Mouse (Mus musculus): ENCODE measurements at regions not wholly inside any gene's neighbourhood (a gene's known extent, or its start where the extent isn't known, plus 50 kb on each side); places are given as distances from the start of the nearest gene placed in this dataset.

DNA sequence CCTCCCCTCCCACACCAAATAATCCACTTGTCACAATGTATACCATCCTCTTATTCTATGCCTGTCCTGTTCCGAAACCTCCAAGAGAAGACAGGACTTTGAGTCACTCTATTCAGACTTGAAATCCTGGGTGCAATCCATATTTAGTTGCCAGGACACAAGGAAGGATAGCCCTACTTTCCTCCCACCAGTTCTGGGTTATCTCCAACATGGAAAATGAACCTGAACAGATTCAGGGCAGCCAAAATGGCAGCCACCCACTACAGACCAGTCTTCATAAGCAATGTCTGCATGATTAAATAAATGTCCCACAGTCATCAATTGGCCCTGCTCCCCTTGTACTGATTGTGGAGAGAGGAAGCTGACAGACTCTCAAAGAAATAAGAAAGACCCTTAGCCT is 110.6 kb upstream of the Adra1d start:
- DNase-seq (ENCODE audit: low spot score) = no peak

DNA sequence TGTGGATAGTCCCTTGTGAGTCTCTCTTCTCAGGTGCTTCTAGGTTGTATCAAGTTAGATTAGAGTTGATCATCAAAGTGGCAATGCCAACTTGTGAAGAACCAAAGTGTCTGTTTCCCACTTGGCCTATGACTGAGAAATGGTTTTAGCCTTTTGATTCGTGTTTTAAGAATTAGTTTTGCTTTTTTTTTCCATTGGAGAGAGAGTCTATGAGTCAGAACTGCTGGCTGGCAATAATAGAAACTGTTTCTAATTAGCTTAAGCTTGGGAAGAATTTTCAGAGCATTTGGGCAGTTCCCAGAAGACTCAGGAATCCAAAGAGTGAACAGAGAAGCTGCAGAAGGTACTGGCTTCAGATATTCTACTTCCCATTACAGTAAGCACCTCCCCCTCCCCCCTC is 110.1 kb upstream of the Adra1d start:
- DNase-seq (ENCODE audit: low spot score) = no peak

DNA sequence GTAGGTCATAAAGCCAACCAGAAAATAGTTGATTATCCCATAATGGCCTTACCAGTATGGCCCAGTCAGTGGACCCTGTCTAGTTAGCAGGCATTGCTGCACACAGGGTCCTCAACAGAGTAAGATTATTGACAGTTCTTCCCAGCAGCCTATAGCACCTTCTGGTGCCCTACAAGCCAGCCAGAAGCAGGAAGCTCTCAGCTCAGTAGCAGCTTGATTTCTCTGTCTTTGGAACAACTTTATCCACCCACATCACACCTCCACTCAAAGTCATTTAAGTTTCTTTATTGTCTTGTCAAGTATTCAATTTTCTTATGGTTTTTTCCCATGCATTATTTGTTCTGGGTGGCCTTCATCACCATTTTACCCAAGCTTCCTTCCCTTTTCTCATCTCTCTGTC is 108.8 kb upstream of the Adra1d start:
- DNase-seq (ENCODE audit: low spot score) = no peak

DNA sequence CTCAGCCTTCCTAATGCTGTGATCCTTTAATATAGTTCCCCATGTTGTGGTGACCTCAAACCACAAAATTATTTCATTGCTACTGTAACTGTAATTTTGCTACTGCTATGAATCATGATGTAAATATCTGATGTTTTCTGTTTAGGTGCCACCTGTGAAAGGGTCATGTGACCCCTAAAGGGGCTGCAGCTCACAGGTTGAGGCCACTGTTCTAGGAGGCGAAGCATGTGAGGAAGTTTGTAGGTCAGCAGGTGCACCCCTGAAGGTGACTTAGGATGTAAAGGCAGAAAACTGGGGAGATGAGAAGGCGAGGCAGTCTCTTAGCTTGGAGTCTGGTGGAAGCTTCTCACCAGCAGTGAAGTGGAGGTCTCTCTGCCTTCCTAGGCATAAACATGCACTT is 105.8 kb upstream of the Adra1d start:
- no peak for DNase-seq (ENCODE audit: low spot score)

DNA sequence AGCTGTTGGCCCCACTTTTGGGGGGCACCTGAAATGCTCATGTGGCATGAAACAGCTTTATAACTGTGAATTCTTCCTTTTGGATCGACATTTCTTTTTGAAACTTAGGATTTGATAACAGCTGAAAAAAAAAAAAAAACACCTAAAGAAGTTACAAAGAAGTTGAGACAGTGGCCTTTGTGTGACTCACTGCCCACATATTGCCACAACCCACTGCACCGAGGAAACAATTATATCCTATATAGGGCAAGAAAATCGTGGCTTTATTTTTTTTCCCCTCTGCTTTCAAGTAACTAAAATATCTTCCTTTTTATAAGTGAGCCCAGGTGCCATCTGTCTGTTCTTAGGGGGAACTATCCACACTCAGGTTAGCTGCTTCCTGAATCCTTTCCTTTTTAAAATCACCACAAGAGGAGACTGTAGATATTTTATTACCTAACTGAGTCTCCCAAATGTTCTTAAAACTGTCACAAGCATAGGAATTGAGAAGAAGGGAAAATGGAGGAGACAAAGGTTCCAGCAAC is 104.8 kb upstream of the Adra1d start:
- DNase-seq (ENCODE audit: low spot score) = no peak

DNA sequence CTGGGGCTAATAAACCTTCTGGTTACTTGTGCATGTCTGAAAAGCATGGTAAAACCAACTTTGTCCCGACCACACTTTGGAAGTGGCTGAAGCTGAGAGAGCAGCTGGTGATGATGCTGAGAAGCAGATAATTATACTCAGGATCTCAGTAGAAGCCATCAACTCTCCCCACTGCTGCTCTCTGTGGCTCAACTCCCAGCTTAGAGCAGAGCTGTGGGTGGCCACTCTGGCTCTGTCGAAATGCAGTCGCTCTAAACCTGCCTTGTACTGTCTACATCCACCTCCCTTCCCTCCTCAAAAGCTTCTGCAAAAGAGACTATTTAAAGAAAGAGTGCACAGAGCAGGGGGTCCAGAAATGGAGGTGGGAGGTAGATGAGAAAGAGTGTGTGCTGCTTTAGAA is 102.5 kb upstream of the Adra1d start:
- DNase-seq (ENCODE audit: low spot score) = no peak

DNA sequence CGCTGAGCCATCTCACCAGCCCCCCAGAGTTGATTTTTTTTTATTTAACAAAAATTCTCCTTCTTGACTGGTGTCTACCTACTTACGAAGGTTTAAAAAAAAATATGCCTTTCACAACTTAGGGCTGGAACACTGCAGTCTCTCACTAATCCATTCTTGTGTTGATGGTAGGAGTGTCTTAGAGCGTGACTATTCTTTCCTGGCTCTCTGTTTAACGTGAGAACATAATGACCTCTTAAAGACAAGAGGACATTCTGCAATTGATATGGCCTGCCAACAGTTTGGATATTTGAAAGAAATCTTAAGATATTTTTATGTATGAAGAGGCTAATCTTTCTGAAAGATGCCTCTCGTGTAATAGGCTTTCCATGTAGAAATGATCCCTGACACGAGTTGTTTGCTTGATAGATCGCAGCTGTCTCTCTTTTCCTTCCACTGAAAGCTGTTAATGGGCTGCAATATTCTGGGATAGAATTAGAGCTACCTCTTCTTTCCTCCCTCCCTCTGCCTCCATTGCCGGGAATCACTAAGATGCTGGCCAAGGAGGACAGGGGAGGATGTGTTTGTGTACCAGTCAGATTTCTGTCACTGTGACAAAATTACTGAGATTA is 101.2 kb upstream of the Adra1d start:
- no peak for DNase-seq (ENCODE audit: low spot score)

DNA sequence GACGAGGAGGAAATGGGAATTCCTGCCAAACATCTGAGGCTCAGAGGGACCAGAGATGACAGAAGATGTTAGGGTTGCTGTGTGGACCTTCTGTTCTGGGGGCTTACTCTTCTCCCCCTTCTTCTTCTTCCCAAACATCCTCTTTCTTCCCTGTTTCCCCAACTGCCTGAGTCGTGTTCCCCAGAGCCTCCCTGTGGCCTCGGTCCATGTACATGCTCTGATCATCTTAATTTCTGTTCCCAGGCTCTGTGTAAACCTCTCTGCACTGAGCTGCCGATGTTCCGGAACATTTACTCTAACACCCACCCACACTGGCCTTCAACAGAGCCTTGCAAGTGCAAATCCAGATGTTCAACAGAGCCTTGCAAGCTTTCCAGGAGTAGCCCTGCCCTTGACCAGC is 90.1 kb upstream of the Adra1d start:
- no peak for DNase-seq (ENCODE audit: low spot score)

DNA sequence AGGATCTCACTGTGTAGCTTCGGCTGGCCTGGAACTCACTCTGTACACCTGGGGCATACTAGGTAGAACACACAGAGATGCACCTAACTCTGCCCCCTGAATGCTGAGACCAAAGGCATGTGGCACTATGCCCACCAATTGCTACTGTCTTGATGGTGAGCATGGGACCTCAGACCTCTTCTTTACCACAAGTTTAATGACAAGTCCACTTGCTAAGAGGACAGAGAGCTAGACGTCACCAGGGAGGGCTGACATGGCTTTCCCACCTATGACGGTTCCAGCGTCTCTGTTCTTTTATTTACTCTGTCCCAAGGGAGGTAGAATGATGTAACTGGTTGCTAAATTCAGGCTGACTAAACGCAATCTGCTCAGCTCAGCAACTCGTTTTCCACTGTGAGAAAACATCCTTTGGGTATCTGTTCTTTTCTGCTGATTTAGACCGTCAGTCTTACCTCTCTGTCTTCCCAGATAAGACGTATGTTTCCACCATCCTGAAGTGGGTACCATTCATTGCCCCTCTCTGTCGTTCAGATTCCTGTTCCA is 88.6 kb upstream of the Adra1d start:
- DNase-seq (ENCODE audit: low spot score) = no peak

DNA sequence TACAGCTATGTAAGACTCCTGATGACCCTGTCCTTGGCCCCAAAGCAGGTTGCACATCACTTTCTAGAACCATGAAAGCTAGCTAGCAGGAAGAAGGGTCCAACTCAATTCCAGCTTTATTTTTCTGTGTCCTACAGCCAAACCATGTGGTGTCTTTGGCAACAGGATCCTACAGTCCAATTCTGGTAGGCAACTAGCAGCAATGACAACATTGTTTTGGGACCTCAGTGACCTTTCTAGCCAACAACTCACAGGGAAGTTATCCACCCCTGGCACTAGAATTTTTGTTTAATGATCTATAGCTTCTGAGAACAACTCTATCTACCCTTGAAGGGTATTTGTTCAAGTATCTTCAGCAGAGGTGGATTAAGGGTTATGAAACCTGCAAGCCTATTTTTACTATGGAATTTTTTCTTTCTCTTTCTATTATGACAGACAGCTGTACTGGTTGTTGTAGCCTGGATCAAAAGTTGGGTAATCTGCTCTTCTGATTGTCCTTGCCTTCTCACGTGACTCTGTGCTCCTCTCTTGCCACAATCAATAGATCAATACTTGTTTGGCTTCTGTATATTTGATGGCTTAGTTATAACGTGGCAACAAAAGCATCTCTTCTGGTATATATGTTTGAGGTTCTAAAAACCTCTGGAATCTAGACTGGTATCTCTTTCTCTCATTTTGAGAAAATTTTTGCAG is 82.2 kb upstream of the Adra1d start:
- DNase-seq (ENCODE audit: low spot score) = no peak

DNA sequence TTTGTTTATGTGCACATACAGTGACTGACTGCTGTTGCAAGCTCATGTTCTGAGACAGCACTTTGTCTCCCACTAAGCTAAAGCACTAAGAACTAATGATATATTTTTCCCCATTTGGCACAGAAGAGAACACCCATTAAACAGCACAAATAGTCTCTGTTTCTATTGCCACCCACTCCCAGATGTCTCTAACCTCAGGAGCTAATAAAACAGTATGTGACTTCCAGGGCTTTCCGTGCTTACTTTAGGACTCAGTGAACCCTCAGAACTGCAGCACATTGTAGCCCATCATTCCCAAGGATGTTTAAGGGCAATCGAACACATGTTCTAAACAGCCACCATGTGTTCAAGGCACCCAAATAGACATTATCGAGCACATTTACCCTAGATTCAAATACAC is 80.4 kb upstream of the Adra1d start:
- no peak for DNase-seq (ENCODE audit: low spot score)

DNA sequence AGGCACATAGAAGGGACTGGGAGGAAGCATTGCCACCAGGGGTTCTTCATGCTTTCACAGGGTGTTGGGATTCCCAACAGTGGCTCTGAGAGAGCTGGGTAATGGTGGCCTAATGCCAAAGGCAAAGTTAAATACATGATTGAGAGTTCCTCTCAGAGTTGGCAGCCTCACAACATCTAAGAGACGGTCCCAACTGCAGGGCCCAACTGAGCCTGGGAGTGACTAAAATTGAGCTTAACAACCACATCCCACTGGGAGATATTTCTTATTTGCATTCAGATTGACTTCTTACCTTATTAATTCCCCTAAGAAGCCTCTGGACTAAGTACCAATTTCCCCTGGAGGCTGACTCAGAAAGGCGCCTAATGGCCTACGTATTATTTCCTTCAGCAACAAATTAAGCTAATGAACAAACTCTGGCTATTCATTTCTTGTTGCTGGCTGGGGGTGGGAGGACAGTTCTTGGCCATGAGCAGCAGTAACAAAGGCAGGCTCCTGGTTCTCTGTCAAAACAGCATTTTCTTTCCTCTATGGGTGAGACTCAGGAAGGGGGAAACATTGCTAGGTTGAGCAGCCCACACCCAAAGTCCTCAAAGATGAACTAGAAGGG is 77.0 kb upstream of the Adra1d start:
- DNase-seq (ENCODE audit: low spot score) = no peak

DNA sequence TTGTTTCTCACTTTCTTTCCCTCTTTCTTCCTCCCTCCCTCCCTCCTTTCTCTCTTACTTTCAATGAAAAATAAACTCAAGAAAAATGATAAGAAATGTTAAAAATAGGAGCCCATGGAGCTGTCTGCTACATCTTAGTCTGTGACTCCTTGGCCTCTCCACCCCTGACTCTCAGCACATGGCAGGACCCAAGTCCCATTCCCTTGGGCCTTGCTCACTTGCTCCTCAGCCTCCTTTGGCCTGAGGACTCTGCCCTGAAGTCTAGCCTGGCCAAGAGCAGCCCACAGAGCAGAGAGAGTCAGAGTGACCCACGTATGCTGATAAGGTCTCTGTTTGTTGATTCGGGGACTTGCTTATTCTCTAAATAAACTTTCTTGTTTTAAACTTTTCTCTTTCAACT is 73.7 kb upstream of the Adra1d start:
- DNase-seq (ENCODE audit: low spot score) = no peak

DNA sequence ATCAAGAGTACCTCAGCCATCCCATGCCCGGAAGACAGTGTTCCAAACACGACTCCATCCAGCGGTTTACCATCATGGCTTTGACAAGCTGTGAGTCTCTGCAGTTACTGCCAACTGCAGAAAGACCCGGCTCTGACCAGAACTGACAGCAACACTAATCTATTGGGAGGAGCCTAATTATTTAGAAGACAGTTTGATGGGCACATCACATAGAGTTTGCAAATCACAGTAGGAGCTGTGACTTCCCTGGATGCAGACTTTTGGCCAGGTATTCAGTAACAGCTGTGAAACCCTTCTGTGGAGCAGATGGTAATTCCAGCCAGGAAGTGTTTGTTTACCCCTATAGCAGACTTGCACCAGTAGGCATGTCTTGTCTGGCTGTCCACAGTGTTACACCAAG is 55.8 kb upstream of the Adra1d start:
- DNase-seq (ENCODE audit: low spot score) = no peak

DNA sequence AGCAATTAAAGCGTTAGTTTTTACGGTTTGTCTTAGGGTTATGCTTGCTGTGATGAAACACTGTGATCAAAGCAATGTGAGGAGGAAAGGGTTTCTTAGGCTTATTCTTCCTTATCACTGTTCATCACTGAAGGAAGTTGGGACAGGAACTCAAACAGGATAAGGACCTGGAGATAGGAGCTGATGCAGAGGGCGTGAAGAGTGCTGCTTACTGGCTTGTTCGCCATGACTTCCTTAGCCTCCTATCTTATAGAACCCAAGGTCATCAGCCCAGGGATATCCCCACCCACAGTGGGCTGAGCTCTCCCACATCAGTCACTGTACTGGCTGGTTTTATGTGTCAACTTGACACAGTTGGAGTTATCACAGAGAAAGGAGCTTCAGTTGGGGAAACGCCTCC is 50.4 kb upstream of the Adra1d start:
- no peak for DNase-seq (ENCODE audit: low spot score)

All from ovary, postnatal 14 days (tissue).